Mouse (Mus musculus): ENCODE measurements at regions not wholly inside any gene's neighbourhood (a gene's known extent, or its start where the extent isn't known, plus 50 kb on each side); places are given as distances from the start of the nearest gene placed in this dataset.

DNA sequence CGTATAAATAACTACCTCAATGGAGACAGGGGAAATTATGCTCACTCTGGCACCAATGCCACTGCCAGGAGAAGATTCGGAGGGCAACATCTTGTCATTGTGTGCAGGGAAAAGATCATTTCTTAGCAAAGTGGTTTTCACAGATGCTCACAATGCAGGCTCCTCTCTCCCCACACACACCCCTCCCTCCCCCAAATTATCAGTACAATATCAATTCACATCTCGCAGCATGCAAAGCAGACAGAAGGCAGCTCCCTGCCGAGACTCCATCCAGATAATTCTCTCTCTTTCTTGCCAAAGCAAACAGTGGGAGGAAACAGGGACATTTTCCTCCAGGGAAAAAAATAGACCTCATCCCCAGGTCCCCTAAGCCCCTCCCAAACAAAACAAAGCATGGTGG, 691.8 kb downstream of the Gm9195 start:
- Histone ChIP-seq H3K4me3 (ENCODE audit: low read depth, low read length) (no peak overlapping the region), H3K36me3 (ENCODE audit: control insufficient read depth, insufficient read depth, low read length) (no peaks in the 10 kb centered on the region), H3K27me3 (ENCODE audit: control insufficient read depth, insufficient read depth, low read length) (no peaks in the 10 kb centered on the region), H3K27ac (ENCODE audit: insufficient read depth, low read depth, low read length) (no peak overlapping the region), H3K4me1 (ENCODE audit: control insufficient read depth, insufficient read depth, insufficient read length, low read length) (no peaks in the 10 kb centered on the region)
- WGBS = 49% methylated on average over 4 of the region's 4 CpGs
- TF ChIP-seq POLR2A (IDR thresholded peaks at IDR 0.05; ENCODE audit: low read depth, low read length) = no peak
- no peak for TF ChIP-seq CTCF (IDR thresholded peaks at IDR 0.05; ENCODE audit: extremely low read depth, insufficient read length, insufficient replicate concordance, low read depth, low read length)

GRCm38 (mm10) chr14:71795713-71796112, 695.9 kb downstream of the Gm9195 start:
- Histone ChIP-seq H3K27me3 (ENCODE audit: control insufficient read depth, insufficient read depth, low read length) (no peaks in the 10 kb centered on the region), H3K36me3 (ENCODE audit: control insufficient read depth, insufficient read depth, low read length) (no peaks in the 10 kb centered on the region), H3K4me3 (ENCODE audit: low read depth, low read length) (no peak overlapping the region), H3K27ac (ENCODE audit: insufficient read depth, low read depth, low read length) (no peak overlapping the region), H3K4me1 (ENCODE audit: control insufficient read depth, insufficient read depth, insufficient read length, low read length) (no peaks in the 10 kb centered on the region)
- WGBS = 55% methylated on average over 3 of the region's 3 CpGs
- TF ChIP-seq POLR2A (IDR thresholded peaks at IDR 0.05; ENCODE audit: low read depth, low read length) = no peak
- TF ChIP-seq CTCF (IDR thresholded peaks at IDR 0.05; ENCODE audit: extremely low read depth, insufficient read length, insufficient replicate concordance, low read depth, low read length) = no peak

- Histone ChIP-seq H3K27ac (ENCODE audit: insufficient read depth, low read depth, low read length) (no peak overlapping the region), H3K4me3 (ENCODE audit: low read depth, low read length) (no peak overlapping the region), H3K36me3 (ENCODE audit: control insufficient read depth, insufficient read depth, low read length) (no peaks in the 10 kb centered on the region), H3K4me1 (ENCODE audit: control insufficient read depth, insufficient read depth, insufficient read length, low read length) (no peaks in the 10 kb centered on the region), H3K27me3 (ENCODE audit: control insufficient read depth, insufficient read depth, low read length) (no peaks in the 10 kb centered on the region)
- TF ChIP-seq POLR2A (IDR thresholded peaks at IDR 0.05; ENCODE audit: low read depth, low read length) (no peak), CTCF (IDR thresholded peaks at IDR 0.05; ENCODE audit: extremely low read depth, insufficient read length, insufficient replicate concordance, low read depth, low read length) (no peak)
- WGBS = 62% methylated on average over 1 of the region's 1 CpGs
Measured at GRCm38 (mm10) chr14:71776990-71777525, 714.6 kb downstream of the Gm9195 start.

- WGBS = 75% methylated on average over 1 of the region's 1 CpGs
- Histone ChIP-seq H3K4me3 (ENCODE audit: low read depth, low read length) (no peak overlapping the region), H3K4me1 (ENCODE audit: control insufficient read depth, insufficient read depth, insufficient read length, low read length) (no peaks in the 10 kb centered on the region), H3K27ac (ENCODE audit: insufficient read depth, low read depth, low read length) (no peak overlapping the region), H3K27me3 (ENCODE audit: control insufficient read depth, insufficient read depth, low read length) (no peaks in the 10 kb centered on the region), H3K36me3 (ENCODE audit: control insufficient read depth, insufficient read depth, low read length) (no peaks in the 10 kb centered on the region)
- TF ChIP-seq CTCF (IDR thresholded peaks at IDR 0.05; ENCODE audit: extremely low read depth, insufficient read length, insufficient replicate concordance, low read depth, low read length) (no peak), POLR2A (IDR thresholded peaks at IDR 0.05; ENCODE audit: low read depth, low read length) (no peak)
Measured at GRCm38 (mm10) chr14:71766856-71767255, 724.8 kb downstream of the Gm9195 start.

- no peak overlapping the region for H3K27ac ChIP-seq (ENCODE audit: insufficient read depth, low read depth, low read length)
- H3K27me3 ChIP-seq (ENCODE audit: control insufficient read depth, insufficient read depth, low read length) = no peaks in the 10 kb centered on the region
- TF ChIP-seq POLR2A (IDR thresholded peaks at IDR 0.05; ENCODE audit: low read depth, low read length) (no peak), CTCF (IDR thresholded peaks at IDR 0.05; ENCODE audit: extremely low read depth, insufficient read length, insufficient replicate concordance, low read depth, low read length) (no peak)
- H3K4me3 ChIP-seq (ENCODE audit: low read depth, low read length) = no peak overlapping the region
- no peaks in the 10 kb centered on the region for H3K4me1 ChIP-seq (ENCODE audit: control insufficient read depth, insufficient read depth, insufficient read length, low read length)
- WGBS = 87% methylated on average over 4 of the region's 4 CpGs
- H3K36me3 ChIP-seq (ENCODE audit: control insufficient read depth, insufficient read depth, low read length) = no peaks in the 10 kb centered on the region
Measured at GRCm38 (mm10) chr14:71728542-71728941, 763.1 kb downstream of the Gm9195 start.

GRCm38 (mm10) chr14:71723526-71723925, 768.1 kb downstream of the Gm9195 start:
- Histone ChIP-seq H3K4me3 (ENCODE audit: low read depth, low read length) (no peak overlapping the region), H3K4me1 (ENCODE audit: control insufficient read depth, insufficient read depth, insufficient read length, low read length) (no peaks in the 10 kb centered on the region), H3K36me3 (ENCODE audit: control insufficient read depth, insufficient read depth, low read length) (no peaks in the 10 kb centered on the region), H3K27ac (ENCODE audit: insufficient read depth, low read depth, low read length) (no peak overlapping the region), H3K27me3 (ENCODE audit: control insufficient read depth, insufficient read depth, low read length) (no peaks in the 10 kb centered on the region)
- 27% methylated on average over 2 of the region's 2 CpGs for WGBS
- TF ChIP-seq POLR2A (IDR thresholded peaks at IDR 0.05; ENCODE audit: low read depth, low read length) (no peak), CTCF (IDR thresholded peaks at IDR 0.05; ENCODE audit: extremely low read depth, insufficient read length, insufficient replicate concordance, low read depth, low read length) (no peak)

GRCm38 (mm10) chr14:71709528-71710289, 781.9 kb downstream of the Gm9195 start:
- WGBS = 55% methylated on average over 5 of the region's 5 CpGs
- Histone ChIP-seq H3K36me3 (ENCODE audit: control insufficient read depth, insufficient read depth, low read length) (no peaks in the 10 kb centered on the region), H3K4me3 (ENCODE audit: low read depth, low read length) (no peak overlapping the region), H3K27me3 (ENCODE audit: control insufficient read depth, insufficient read depth, low read length) (no peaks in the 10 kb centered on the region), H3K4me1 (ENCODE audit: control insufficient read depth, insufficient read depth, insufficient read length, low read length) (no peaks in the 10 kb centered on the region), H3K27ac (ENCODE audit: insufficient read depth, low read depth, low read length) (no peak overlapping the region)
- TF ChIP-seq POLR2A (IDR thresholded peaks at IDR 0.05; ENCODE audit: low read depth, low read length) = no peak
- TF ChIP-seq CTCF (IDR thresholded peaks at IDR 0.05; ENCODE audit: extremely low read depth, insufficient read length, insufficient replicate concordance, low read depth, low read length) = no peak
